Mouse (Mus musculus): ENCODE data around the gene Rinl. TPM values are rescaled to one million over a fixed set of nuclear protein-coding genes. Genes with fewer than 3 reads are reported as not detected.
A peak's percentile ranks its signal among the peaks of the same experiment; 100 is the strongest.

Rinl gene
- total RNA-seq, 2 experiments from 2014 or later = 2.2 to 4.0 TPM

DNA sequence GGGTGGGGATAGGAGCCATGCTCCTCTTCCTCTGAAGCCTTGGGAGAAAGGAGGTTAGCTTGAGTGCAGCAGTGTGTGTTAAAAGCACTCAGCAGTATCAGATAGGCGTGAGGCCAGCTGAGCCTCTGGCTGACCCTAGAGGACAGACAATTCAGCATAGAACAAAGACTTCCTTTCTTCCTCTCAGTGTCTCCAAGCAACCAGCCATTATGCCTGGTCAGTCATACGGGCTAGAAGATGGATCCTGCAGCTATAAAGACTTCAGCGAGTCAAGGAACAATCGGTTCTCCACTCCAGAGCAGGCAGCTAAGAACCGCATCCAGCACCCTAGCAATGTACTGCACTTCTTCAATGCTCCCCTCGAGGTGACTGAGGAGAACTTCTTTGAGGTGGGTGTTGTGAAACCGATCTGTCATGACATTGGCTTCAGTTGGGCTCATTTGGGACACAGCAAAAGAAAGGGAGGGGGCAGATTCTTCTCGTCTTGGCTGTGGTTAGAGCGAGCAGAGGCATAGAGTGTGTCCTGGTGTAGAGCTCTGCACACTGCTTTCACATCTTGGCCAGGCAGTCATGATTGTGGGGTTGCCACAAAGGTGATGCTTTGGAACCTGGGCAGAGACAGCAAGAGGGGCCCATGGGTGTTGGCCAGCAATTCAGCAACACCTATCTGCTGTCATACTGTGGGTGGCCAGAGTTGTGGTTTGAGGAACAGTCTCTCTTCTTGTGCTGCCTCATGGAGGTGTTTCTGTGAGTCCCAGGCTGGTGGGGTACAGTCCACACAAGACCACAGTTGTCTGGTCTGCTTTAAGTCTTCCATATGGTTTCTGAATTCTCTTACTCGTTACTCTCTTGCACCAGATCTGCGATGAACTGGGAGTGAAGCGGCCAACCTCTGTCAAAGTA is 31.8 kb downstream of the Rinl start:
- intact Hi-C loops (cut with DNase I) = no loop called here
- peak; percentile 59 to 71 for DNase-seq

DNA sequence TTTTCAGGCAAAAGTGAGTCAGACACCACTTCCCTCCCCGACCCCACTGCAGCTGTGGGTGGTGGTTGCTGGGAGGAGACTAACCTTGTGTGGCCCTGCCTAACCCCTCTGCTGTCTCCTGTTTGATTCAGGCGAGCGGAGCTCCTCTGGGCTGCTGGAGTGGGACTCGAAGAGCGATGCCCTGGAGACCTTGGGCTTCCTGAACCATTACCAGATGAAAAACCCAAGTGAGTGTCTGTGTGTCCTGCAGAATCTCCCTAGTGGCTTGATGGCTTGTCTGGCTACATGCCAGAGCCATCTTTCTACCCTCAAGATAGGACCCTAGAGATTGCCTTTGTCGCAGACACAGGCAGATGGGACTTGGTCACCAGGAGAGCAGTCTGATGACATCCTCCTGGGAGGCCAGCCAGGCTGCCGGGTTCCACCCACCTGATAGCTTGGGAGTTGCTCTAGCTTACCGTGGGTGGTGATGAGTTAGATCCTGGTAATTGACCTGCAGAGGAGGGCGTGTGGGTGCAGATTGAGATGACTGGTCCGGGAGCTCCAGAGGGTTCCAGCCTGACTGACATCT is 32.6 kb downstream of the Rinl start:
- DNase-seq = peak; percentile 72 to 78
- intact Hi-C loops (cut with DNase I) = no loop called here

DNA sequence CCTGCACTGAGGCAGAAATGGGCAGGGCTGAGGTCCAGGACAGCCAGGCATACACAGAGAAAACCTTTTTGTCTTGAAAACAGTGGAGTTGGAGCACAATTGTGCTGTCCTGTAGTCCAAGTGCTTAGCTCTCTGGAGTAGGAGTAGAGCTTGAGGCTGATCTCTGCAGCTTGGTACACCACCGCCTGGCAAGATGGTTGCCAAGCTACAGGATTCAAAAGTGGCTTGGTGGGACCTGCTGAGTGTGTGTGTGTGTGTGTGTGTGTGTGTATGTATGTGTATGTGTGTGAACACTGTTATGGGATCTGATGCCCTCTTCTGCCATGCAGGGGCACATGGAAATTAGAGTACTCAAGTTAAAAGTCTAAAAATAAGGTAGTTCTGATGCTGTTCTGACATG is 33.8 kb downstream of the Rinl start:
- no peak for DNase-seq
- intact Hi-C loops (cut with DNase I) = no loop called here

DNA sequence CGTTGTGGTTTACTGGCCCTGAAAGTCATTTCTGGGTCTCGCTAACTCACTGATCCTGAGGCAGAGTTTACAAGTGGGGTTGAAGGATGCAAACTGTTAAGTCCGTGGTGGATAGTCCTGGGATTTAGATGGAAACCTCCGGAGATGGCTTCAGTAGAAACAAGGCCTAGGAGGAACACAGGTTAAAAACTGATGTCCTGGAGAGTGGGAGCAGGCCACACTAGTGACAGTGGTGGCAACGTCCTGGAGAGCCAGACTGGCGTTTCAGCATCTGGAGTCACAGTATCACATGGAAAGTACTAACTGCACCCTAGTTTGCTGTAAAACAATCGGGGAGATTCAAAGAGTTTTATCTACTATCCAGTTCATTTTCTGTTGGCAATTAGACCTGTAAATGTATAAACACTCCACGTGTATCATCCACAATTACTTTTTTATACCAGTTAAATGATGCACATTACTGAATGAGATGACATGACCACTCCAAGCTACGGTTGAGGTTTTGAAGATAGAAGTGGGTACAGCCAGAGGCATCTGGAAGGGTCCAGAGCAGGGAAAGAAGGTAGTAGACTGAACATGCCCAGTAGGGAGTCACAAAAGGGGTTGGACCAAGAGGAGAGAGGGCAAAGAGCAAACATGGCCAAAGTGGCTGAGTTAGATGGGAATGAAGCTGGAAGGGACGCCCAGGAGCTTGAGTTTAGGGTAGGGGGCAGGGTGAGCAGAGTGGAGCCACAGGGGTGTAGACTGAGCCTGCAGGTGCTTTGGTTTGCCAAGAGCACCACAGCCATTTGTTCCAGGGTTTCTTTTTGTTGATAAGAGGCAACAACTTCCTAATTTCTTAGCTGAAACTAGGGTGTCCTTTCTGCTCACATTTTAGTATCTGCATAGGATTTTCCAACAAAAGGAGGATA is 34.5 kb downstream of the Rinl start:
- DNase-seq = no peak
- intact Hi-C loops (cut with DNase I) = no loop called here

DNA sequence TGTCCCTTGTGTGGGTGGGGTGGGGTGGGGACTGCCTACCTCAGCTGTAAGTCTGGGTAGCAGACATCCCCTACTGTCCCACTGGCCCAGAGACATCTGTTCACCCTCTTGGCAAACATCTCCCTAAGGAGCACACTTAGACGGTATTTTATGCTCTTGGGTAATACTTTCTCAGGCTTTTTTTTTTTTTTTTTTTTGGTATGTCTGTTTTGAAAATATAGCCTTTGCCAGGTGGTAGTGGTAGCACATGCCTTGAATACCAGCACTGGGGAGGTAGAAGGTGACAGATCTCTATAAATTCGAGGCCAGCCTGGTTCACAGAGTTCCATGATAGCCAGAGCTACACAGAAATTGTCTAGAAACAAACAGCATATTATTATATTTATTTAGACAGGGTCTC is 35.2 kb downstream of the Rinl start:
- DNase-seq = no peak
- intact Hi-C loops (cut with DNase I) = no loop called here

DNA sequence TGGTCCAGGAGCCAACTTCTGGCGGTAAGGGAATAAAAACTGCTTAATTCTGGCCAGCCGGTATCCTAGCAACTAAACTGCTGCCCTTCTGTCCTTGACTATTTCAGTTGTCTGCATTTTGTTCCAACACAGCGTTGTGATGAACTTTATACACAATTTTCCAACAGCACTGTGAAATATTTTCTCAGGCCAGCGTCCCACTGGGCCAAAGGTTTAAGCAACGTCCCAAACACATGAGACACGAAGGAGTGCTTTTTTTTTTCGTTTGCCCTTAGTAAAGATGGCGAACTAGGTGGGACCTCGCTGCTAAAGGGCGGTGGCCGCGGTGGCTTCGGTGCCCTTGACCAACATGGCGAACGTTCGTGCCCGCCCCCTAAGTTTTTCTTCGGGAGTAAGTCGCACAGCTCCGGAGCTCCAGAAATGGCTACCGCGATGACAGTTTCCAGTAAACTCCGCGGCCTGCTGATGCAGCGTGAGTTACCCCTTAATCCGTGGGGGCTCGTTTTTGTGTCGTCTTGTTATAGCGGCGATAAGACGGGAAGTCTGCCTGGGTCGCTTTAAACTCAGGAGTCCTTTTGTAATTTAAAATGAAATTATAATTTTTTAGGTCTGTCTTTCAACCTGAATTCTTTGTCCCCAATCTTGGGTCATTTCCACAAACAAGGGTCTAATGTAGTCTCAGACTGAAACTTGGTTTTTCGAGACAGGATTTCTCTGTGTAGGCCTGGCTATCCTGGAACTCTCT is 36.3 kb downstream of the Rinl start, which contains the start of gene Ech1:
Gene Ech1 (plus strand): TSS at position 277 of the 745 bp plus-strand sequence.
- intact Hi-C loops (cut with DNase I) = no loop called here
- DNase-seq = peak; percentile 90 to 93

DNA sequence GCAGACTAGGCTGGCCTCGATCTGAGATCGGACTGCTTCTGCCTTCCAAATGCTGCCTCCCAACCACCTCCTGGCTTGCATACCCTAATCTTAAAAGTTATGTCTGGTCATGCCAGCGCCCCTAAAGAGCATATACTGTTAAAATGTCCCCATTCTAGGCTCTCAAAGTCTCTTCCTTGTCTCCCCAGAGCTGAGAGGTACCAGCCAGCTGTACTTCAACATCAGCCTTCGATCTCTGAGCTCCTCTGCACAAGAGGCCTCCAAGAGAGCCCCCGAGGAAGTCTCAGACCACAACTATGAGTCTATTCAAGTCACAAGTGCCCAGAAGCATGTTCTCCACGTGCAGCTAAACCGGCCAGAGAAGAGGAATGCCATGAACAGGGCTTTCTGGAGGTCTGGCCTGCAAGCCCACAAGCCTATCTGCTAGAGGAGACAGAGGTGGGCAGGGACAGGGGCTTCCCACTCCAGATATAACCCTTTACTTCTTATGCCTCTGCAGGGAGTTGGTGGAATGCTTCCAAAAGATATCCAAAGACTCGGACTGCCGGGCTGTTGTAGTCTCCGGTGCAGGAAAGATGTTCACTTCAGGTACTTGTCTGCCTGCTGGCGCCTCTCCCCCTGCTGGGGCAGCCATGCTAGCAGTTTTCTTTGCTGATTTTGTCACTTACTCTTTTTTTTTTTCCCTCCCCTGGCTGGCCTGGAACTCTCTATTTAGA is 37.1 kb downstream of the Rinl start:
- peak in 1 of 2 experiments; percentile 49 for DNase-seq
- intact Hi-C loops (cut with DNase I) = loop anchor here (2.0 kb wide), 2 partner anchors 15 to 41 kb away; no protein-coding TSS in a partner anchor

DNA sequence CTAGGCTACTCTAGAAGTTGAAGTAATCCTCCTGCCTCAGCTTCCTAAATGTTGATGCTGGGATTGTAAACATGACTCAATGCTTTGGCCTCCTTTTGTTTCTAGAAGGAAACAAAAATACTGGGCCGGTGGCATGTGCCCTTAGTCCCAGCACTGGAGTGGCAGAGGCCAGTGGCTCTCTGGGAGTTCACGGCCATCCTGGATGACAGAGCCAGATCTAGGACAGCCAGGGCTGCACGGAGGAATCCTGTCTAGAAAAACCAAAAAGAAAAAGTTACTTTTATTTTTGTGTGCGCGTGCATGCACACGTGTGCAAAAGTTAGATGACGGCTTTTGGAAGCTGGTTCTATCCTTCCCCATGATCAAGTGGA is 37.6 kb downstream of the Rinl start:
- intact Hi-C loops (cut with DNase I) = loop anchor here (2.0 kb wide), 2 partner anchors 16 to 40 kb away; no protein-coding TSS in a partner anchor
- DNase-seq = no peak

DNA sequence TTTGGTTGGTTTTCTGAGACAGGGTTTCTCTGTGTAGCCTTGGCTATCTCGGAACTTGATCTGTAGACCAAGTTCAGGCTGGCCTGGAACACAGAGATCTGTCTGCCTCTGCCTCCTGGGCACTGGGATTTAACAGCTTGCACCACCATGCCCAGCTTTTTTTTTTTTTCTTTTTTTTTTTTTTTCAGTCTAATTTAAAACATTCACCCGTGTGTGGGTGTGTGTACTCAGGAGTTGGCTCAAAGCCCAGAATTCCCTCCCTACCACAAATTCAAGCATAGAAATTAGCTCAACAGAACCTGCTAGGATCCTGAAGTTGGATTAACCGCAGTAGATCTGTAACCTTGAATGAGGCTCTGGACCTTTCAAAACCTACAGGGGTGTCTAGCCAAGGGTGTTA is 38.6 kb downstream of the Rinl start:
- DNase-seq = peak in 1 of 2 experiments; percentile 68

DNA sequence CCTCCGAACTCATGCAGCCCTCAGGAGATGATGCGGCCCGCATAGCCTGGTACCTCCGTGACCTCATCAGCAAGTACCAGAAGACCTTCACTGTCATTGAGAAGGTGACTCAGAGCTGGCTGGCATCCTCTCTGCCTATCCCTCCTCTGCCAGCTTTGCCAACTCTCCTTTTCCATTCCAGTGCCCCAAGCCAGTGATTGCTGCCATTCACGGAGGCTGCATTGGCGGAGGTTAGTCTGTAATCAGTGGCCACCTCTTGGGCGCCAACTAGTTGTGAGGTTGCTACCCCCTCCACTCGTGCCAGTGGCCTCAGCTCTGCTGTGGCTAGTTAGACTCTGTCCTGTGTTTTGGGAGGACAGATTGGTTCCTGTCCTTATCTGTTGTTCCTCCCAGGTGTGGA is 41.1 kb downstream of the Rinl start:
- intact Hi-C loops (cut with DNase I) = loop anchor here (5.0 kb wide), 1 partner anchor 33 kb away; no protein-coding TSS in a partner anchor
- peak in 1 of 2 experiments; percentile 67 for DNase-seq

More for the DNA sequence above, 38.6 kb downstream of the Rinl start:
- intact Hi-C loops (cut with DNase I) = loop anchor here (2.0 kb wide), 2 partner anchors 17 to 39 kb away; no protein-coding TSS in a partner anchor

DNA sequence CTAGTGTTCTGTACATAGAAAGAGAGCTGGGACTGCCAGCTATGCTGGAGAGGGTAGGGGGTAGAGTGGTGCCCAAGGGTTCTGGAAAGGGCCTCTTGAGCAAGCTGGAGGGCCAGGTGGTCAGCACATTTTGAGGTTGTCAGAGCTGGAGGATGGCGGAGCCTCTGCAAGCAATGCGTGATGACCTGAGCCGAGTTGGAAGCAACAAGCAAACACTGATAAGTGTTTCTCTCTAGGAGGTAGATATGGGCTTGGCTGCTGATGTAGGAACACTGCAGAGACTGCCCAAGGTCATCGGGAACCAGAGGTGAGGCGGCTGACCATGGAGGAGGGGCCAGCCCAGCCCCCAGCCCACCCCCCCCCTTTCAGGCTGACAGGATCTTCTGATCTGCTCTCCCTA is 42.2 kb downstream of the Rinl start:
- no peak for DNase-seq
- intact Hi-C loops (cut with DNase I) = loop anchor here (5.0 kb wide), 1 partner anchor 34 kb away; no protein-coding TSS in a partner anchor

DNA sequence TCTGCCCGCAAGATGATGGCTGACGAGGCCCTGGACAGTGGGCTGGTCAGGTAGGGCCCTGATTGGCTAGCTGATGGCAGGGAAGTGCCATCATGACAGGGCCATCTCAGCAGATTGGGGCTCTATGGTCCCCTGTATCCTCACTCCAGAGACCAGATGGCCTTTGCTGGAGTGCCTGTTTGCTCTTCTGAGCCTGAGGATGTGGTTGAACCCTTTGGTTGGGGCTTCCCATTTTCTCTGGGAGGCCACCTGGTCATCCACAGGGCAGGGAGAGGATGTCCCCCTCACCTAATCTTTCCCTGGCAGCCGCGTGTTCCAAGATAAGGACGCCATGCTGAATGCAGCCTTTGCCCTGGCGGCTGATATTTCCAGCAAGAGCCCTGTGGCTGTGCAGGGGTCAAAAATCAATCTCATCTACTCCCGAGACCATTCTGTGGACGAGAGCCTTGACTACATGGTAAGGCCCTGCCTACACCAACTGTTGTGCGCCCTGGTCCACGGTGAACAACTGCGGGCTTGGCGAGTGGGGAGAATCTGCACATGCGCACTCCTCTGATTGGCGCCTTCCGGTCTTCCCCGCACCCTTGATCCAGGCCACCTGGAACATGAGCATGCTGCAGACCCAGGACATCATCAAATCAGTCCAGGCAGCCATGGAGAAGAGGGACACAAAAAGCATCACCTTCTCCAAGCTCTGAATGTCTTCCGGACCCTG is 42.8 kb downstream of the Rinl start:
- intact Hi-C loops (cut with DNase I) = loop anchor here (5.0 kb wide), 1 partner anchor 34 kb away; no protein-coding TSS in a partner anchor
- no peak for DNase-seq

DNA sequence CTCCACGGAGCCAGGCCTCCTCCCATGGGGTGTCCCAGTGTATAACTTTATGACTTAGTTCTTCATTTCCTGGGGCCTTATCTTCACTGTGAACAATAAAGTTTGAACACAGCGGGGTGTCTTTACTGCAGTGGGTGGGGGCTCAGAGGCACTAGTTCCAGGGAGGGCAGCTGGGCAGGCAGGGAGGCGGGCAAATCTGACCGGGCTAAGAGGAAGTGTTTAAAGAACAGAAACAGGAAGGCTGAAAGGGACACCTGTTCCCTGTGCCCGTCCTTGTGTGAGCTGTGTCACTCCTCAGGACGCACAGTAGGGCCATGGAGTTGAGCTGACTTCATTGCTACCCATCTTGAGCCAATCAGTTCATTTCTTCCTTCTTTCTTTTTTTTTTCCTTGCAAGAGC is 43.4 kb downstream of the Rinl start:
- intact Hi-C loops (cut with DNase I) = loop anchor here (5.0 kb wide), 1 partner anchor 35 kb away; no protein-coding TSS in a partner anchor
- DNase-seq = no peak

DNA sequence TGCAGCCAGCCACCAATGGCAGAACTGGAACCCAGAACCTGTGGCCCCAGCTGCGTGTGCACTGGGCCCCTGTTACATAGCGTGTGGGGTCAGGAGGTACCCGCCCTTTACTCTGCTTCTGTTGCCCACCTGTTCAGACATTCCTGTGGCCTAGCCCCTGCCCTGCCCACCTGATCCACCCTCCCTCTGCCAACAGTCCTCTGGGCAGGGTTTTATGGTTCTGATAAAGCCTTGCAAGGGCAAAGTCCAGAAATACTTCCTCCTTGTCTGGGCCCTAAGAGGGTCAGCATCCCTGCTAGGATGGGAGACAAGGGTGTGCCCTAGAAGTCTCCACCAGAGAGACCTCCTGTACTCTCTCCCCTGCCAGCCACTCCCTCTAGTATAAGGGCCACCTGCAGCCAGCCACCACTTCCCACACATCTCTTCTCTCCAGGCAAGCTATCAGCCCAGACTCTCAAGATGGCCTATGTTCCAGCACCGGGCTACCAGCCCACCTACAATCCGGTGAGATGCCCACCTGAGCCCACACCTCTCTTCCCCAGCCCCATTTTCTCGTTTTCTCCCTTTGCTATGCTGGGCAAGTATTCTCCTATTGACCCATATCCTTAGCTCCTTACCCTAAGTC is 45.1 kb downstream of the Rinl start, which contains the start of gene Lgals4:
Gene Lgals4 (plus strand): TSS at position 132 of the 625 bp plus-strand sequence.
- DNase-seq = no peak
- intact Hi-C loops (cut with DNase I) = loop anchor here (5.0 kb wide), 1 partner anchor 37 kb away; no protein-coding TSS in a partner anchor

DNA sequence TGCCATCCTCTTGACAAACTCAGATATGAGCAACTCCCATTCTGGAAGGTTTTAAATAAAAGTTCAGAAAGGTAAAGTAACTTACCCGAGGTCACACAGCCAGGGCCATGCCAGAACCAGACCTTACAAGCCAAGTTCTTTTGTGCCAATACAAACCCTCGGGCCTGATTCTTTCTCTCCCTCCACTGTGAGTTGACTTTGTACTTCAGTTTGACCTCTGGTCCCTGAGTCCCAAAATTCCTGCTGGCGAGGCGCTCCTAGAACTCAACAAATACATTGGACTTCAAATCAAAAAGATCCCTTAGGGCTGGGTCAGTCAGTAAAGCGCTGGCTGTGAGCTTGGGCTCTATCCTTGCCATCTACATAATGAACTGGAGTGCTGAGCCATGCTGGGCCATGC is 48.2 kb downstream of the Rinl start:
- no peak for DNase-seq
- intact Hi-C loops (cut with DNase I) = no loop called here

DNA sequence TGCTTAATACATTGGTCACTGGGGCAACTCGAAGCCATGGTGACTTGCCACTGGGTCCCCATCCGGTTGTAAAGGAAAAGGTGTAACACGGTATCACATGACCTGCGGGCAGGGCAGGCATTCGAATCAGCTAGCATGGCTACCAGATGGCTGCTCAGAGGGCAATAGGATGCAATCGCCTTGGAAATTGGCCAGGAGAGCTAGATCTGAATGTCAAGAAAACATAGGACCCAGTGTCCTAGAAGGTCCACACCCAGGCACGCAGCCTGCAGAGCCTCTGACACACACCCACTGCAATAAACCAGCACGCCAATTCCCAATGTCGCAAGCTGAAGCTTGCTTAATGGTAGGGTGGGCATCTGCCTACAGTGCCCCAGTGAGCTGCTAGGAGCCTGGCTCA is 49.6 kb downstream of the Rinl start:
- intact Hi-C loops (cut with DNase I) = no loop called here
- no peak for DNase-seq

DNA sequence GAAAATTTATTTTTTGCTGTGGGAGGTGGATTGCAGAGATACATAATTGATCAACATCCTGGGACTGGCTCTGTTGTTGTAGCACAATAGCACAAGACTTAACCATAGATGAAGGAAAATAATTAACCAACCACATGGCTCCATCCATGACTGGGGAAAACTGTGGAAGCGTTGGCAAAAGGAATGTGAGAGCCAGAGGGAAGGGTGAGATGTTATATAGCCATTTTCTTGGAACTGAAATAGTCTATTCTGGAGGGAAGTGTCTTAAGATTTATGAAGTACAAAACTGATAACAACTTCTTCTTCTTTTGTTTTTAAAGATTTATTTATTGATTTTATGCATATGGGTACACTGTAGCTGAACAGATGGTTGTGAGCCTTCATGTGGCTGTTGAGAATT is 58.5 kb downstream of the Rinl start:
- intact Hi-C loops (cut with DNase I) = no loop called here
- no peak for DNase-seq

Measured in heart, postnatal 14 days (tissue).